Mouse (Mus musculus): ENCODE measurements at regions not wholly inside any gene's neighbourhood (a gene's known extent, or its start where the extent isn't known, plus 50 kb on each side); places are given as distances from the start of the nearest gene placed in this dataset.

DNA sequence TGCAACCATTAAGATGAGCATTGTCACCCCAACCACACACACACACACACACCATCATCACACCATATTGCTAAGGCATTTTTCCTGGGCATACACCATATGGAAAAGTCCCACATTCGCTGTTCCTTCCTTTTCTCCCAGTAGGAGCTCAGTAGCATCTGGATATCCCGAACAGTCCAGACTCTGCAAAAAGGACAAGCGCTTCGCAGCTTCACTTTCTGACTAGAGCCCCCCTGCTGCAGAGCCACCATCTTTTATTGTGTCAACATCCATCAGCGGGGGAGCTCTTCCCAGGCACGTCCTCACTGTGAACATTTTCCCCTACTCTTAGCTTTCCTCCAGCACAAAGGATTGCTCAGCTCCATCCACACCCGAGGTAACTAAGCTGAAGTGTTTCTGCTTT is 300.1 kb downstream of the Mat2b start:
- H3K4me3 ChIP-seq (ENCODE audit: low read length), result no peak overlapping the region
- H3K4me2 ChIP-seq (ENCODE audit: low read depth, low read length), result no peak overlapping the region
- H3K9me3 ChIP-seq (replicated peaks; ENCODE audit: control insufficient read depth, low read length), result no peaks in the 10 kb centered on the region
- no peaks in the 10 kb centered on the region for H3K36me3 ChIP-seq (ENCODE audit: control insufficient read depth, insufficient read depth)
- no peak overlapping the region for H3K9ac ChIP-seq (ENCODE audit: low read length)
- H3K27ac ChIP-seq (ENCODE audit: low read length), result no peak overlapping the region
- H3K27me3 ChIP-seq (ENCODE audit: control insufficient read depth, insufficient read depth, low read length), result no peaks in the 10 kb centered on the region
- 58% methylated on average over 7 of the region's 7 CpGs for WGBS
- no peak for ATAC-seq (replicated peaks; ENCODE audit: extremely low read depth, insufficient read depth, low FRiP score)
- no peaks in the 10 kb centered on the region for H3K4me1 ChIP-seq (ENCODE audit: control insufficient read depth, insufficient read depth, low read length)

DNA sequence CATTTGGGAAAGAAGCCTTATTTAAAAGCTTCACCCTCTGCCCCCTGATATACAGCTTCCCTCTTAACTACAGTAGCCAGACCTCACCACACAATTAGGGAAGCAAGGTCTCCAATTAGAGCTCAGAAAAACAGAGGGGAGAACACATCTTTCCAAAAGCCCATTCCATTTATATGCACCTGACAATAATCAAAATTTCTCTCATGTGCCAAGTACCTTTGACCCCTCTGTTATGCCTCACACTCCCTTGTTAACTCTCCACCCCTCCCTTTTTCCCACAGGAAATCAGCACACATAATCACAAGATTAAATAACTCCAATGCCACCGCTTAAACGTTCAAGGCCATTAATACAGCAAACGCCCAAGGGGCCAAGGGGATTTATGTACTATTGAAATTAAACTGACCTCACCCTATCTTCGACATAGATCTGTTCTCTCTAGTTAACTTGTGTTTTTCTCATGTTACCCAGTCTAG is 300.7 kb downstream of the Mat2b start:
- H3K27ac ChIP-seq (ENCODE audit: low read length), result no peak overlapping the region
- H3K36me3 ChIP-seq (ENCODE audit: control insufficient read depth, insufficient read depth), result no peaks in the 10 kb centered on the region
- no peaks in the 10 kb centered on the region for H3K9me3 ChIP-seq (replicated peaks; ENCODE audit: control insufficient read depth, low read length)
- no peaks in the 10 kb centered on the region for H3K4me1 ChIP-seq (ENCODE audit: control insufficient read depth, insufficient read depth, low read length)
- no peak overlapping the region for H3K4me3 ChIP-seq (ENCODE audit: low read length)
- no peak for ATAC-seq (replicated peaks; ENCODE audit: extremely low read depth, insufficient read depth, low FRiP score)
- H3K9ac ChIP-seq (ENCODE audit: low read length), result no peak overlapping the region
- no peaks in the 10 kb centered on the region for H3K27me3 ChIP-seq (ENCODE audit: control insufficient read depth, insufficient read depth, low read length)
- H3K4me2 ChIP-seq (ENCODE audit: low read depth, low read length), result no peak overlapping the region
- 56% methylated on average over 4 of the region's 4 CpGs for WGBS

DNA sequence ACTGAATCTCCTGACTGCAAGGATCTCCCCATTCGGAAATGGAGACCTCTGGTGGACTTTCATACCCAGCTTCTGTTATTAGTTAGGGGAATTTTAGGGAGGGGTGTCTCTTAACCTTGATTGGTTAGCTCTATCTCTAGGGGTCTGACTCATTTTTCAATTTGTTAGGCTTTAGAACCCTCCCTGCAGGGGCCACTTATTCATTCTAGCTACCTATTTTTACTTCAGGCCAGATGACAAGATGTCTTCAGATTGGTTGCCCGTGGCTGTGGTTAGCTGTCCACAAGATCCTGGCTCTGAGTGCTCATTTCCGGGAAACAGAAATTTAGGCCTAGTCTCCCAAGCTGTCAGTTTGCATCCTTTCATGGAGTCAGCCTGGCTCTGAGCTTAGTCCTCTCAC is 314.3 kb downstream of the Mat2b start:
- Histone ChIP-seq H3K9ac (ENCODE audit: low read length) (no peak overlapping the region), H3K4me2 (ENCODE audit: low read depth, low read length) (no peak overlapping the region), H3K4me3 (ENCODE audit: low read length) (no peak overlapping the region), H3K9me3 (replicated peaks; ENCODE audit: control insufficient read depth, low read length) (no peaks in the 10 kb centered on the region), H3K27ac (ENCODE audit: low read length) (no peak overlapping the region), H3K27me3 (ENCODE audit: control insufficient read depth, insufficient read depth, low read length) (no peaks in the 10 kb centered on the region), H3K4me1 (ENCODE audit: control insufficient read depth, insufficient read depth, low read length) (no peaks in the 10 kb centered on the region), H3K36me3 (ENCODE audit: control insufficient read depth, insufficient read depth) (no peaks in the 10 kb centered on the region)
- ATAC-seq (replicated peaks; ENCODE audit: extremely low read depth, insufficient read depth, low FRiP score), result no peak
- WGBS, result 52% methylated on average over 3 of the region's 3 CpGs

DNA sequence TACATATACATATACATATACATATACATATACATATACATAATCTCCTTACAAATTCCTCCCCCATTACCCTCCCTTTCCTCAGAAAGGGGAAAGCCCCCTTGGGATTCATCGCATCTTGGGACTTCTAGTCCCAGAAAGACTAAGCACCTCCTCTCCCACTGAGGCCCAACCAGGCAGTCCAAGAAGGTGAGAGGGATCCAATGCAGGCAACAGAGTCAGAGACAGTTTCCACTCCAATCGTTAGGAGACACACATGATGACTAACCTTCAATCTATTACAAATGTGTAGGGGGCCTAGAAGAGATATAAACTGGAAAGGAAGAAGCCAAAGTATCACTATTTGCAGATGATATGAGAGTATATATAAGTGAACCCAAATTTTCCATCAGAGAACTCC is 323.3 kb downstream of the Mat2b start:
- H3K27me3 ChIP-seq (ENCODE audit: control insufficient read depth, insufficient read depth, low read length), result no peaks in the 10 kb centered on the region
- no peak overlapping the region for H3K27ac ChIP-seq (ENCODE audit: low read length)
- no peaks in the 10 kb centered on the region for H3K9me3 ChIP-seq (replicated peaks; ENCODE audit: control insufficient read depth, low read length)
- WGBS, result 67% methylated on average over 2 of the region's 2 CpGs
- H3K4me2 ChIP-seq (ENCODE audit: low read depth, low read length), result no peak overlapping the region
- no peak overlapping the region for H3K4me3 ChIP-seq (ENCODE audit: low read length)
- ATAC-seq (replicated peaks; ENCODE audit: extremely low read depth, insufficient read depth, low FRiP score), result no peak
- H3K36me3 ChIP-seq (ENCODE audit: control insufficient read depth, insufficient read depth), result no peaks in the 10 kb centered on the region
- H3K9ac ChIP-seq (ENCODE audit: low read length), result no peak overlapping the region
- H3K4me1 ChIP-seq (ENCODE audit: control insufficient read depth, insufficient read depth, low read length), result no peaks in the 10 kb centered on the region

DNA sequence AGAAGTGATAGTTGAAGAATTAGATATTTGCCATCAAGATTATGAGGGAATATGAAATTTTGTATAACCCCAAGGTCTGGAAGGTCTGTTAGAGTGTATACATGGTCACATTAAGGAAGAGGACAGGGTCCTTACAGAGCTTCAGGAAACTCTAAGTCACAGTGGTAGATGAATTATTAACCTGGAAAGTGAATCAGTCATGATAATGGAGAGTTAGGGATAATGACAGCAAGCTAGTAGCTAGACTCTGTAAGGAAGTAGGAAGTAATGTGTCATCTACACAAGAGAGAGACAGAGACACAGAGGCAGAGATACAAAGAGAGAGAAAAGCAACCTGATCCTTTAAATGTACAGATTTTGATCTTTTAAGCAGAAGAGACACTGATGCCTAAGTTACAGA is 328.4 kb downstream of the Mat2b start:
- H3K9me3 ChIP-seq (replicated peaks; ENCODE audit: control insufficient read depth, low read length), result no peaks in the 10 kb centered on the region
- no peak overlapping the region for H3K4me3 ChIP-seq (ENCODE audit: low read length)
- H3K4me2 ChIP-seq (ENCODE audit: low read depth, low read length), result no peak overlapping the region
- no peaks in the 10 kb centered on the region for H3K27me3 ChIP-seq (ENCODE audit: control insufficient read depth, insufficient read depth, low read length)
- no peak overlapping the region for H3K27ac ChIP-seq (ENCODE audit: low read length)
- H3K4me1 ChIP-seq (ENCODE audit: control insufficient read depth, insufficient read depth, low read length), result no peaks in the 10 kb centered on the region
- no peak for ATAC-seq (replicated peaks; ENCODE audit: extremely low read depth, insufficient read depth, low FRiP score)
- no peaks in the 10 kb centered on the region for H3K36me3 ChIP-seq (ENCODE audit: control insufficient read depth, insufficient read depth)
- no peak overlapping the region for H3K9ac ChIP-seq (ENCODE audit: low read length)

DNA sequence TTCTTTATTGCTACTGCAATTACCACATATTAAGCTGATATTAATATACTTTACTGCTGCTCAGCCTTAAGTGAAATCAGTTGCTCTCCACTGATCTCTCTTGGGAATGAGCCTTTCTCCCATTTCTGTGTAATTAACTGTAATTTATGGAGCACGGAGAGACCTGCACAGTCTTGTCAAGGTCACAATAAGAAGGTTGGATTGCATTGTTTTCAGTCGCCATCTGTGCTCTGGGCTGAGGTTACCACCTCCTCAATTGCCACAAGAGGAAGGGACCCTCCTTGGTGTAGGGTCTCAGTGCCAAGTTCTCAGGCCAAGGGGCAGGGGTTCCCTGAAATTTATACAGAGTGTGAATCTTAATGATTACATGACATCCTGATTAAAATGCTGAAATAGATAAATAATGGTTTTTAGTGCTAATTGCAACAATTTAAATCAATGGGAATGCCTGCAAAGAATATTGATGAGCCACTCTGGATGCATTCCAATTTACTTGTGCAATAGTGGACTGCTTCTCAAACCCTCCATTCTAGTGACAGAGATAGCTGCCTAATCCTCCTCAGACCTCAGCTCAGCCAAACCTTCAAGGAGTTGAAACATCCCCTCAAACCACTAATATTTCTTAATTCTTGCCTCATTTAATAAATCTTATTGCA is 332.3 kb downstream of the Mat2b start:
- ATAC-seq (replicated peaks; ENCODE audit: extremely low read depth, insufficient read depth, low FRiP score), result no peak
- Histone ChIP-seq H3K9ac (ENCODE audit: low read length) (no peak overlapping the region), H3K4me3 (ENCODE audit: low read length) (no peak overlapping the region), H3K27ac (ENCODE audit: low read length) (no peak overlapping the region), H3K4me2 (ENCODE audit: low read depth, low read length) (no peak overlapping the region), H3K36me3 (ENCODE audit: control insufficient read depth, insufficient read depth) (no peaks in the 10 kb centered on the region), H3K27me3 (ENCODE audit: control insufficient read depth, insufficient read depth, low read length) (no peaks in the 10 kb centered on the region), H3K4me1 (ENCODE audit: control insufficient read depth, insufficient read depth, low read length) (no peaks in the 10 kb centered on the region), H3K9me3 (replicated peaks; ENCODE audit: control insufficient read depth, low read length) (no peaks in the 10 kb centered on the region)
- WGBS, result 52% methylated on average over 2 of the region's 2 CpGs
